Mouse (Mus musculus) MEL (cell line): ENCODE measurements at regions not wholly inside any gene's neighbourhood (a gene's known extent, or its start where the extent isn't known, plus 50 kb on each side); places are given as distances from the start of the nearest gene placed in this dataset.

ENCODE experiments used
- DNase-seq: peaks from one replicate; pipeline ENCODE4 v3.0.0; 2011; ENCODE audit warnings: low read depth, low spot score
- H3K27ac ChIP-seq: 2 replicates; pipeline ENCODE4 v1.5.1; 2012; ENCODE audit warnings: low read depth, mild to moderate bottlenecking, control low read depth, low read length, moderate library complexity; ENCODE audit not compliant: control insufficient read depth
- H3K27me3 ChIP-seq, 2 experiments: fragments of 150-350 bp in 1 of 2; sonication (generic) in 1 of 2; 2 replicates each; pipeline ENCODE4 v1.6.1; 2012; ENCODE audit warnings: low read length in 2 of 2, mild to moderate bottlenecking in 2 of 2, improper control_type of control experiment in 1 of 2, moderate library complexity in 1 of 2; ENCODE audit not compliant: insufficient read depth in 2 of 2, control insufficient read depth in 1 of 2
- H3K36me3 ChIP-seq, 2 experiments: 2 replicates each; pipeline ENCODE4 v1.6.1; 2012 to 2014; ENCODE audit warnings: low read length in 2 of 2, improper control_type of control experiment in 1 of 2, inconsistent platforms in 1 of 2, mild to moderate bottlenecking in 1 of 2; ENCODE audit not compliant: insufficient read depth in 2 of 2, control insufficient read depth in 1 of 2
- H3K4me1 ChIP-seq, 2 experiments: fragments of 150-350 bp in 1 of 2; sonication (generic) in 1 of 2; 2 replicates each; pipeline ENCODE4 v1.6.1; 2012; ENCODE audit warnings: low read length in 2 of 2, improper control_type of control experiment in 1 of 2, mild to moderate bottlenecking in 1 of 2; ENCODE audit not compliant: insufficient read depth in 2 of 2, control insufficient read depth in 1 of 2
- H3K4me3 ChIP-seq, 2 experiments: fragments of 150-350 bp in 1 of 2; sonication (generic) in 1 of 2; 2 replicates each; pipeline ENCODE4 v1.5.1; 2012; ENCODE audit warnings: low read depth in 2 of 2, low read length in 2 of 2, mild to moderate bottlenecking in 2 of 2, moderate library complexity in 2 of 2, control low read depth in 1 of 2, improper control_type of control experiment in 1 of 2; ENCODE audit not compliant: control insufficient read depth in 1 of 2, insufficient read depth in 1 of 2
- H3K79me2 ChIP-seq: 2 replicates; pipeline ENCODE4 v1.6.1; 2012; ENCODE audit warnings: mild to moderate bottlenecking, low read length, moderate library complexity; ENCODE audit not compliant: control insufficient read depth, poor library complexity, insufficient read depth
- H3K9ac ChIP-seq: 2 replicates; pipeline ENCODE4 v1.6.1; 2012; ENCODE audit warnings: low read depth, mild to moderate bottlenecking, control low read depth, low read length, moderate library complexity; ENCODE audit not compliant: control insufficient read depth, poor library complexity, severe bottlenecking
- H3K9me3 ChIP-seq: fragments of 150-350 bp; sonication (generic); replicated peaks from 2 replicates; pipeline ENCODE4 v1.6.1; 2012; ENCODE audit warnings: mild to moderate bottlenecking, low read length, improper control_type of control experiment, moderate library complexity; ENCODE audit not compliant: insufficient read depth
- E2F4 ChIP-seq: IDR thresholded peaks from 2 replicates; pipeline ENCODE4 v1.6.1; 2011; ENCODE audit warnings: low read depth, low read length, improper control_type of control experiment, borderline replicate concordance
- HCFC1 ChIP-seq: IDR thresholded peaks from 2 replicates; pipeline ENCODE4 v1.6.1; 2012; ENCODE audit warnings: low read depth, mild to moderate bottlenecking, inconsistent platforms, low read length, improper control_type of control experiment, moderate library complexity
- KAT2A ChIP-seq: conservative IDR thresholded peaks from 2 replicates; pipeline ENCODE4 v1.6.1; 2012; ENCODE audit warnings: low read depth, low read length, improper control_type of control experiment, inconsistent platforms
- MAX ChIP-seq: IDR thresholded peaks from 2 replicates; pipeline ENCODE4 v1.6.1; 2011; ENCODE audit warnings: low read length, improper control_type of control experiment
- MAZ ChIP-seq: IDR thresholded peaks from 2 replicates; pipeline ENCODE4 v1.6.1; 2012; ENCODE audit warnings: low read depth, mild to moderate bottlenecking, inconsistent platforms, low read length, improper control_type of control experiment
- MXI1 ChIP-seq: IDR thresholded peaks from 2 replicates; pipeline ENCODE4 v1.6.1; 2011; ENCODE audit warnings: mild to moderate bottlenecking, low read depth, low read length, improper control_type of control experiment
- MYB ChIP-seq: IDR thresholded peaks from 2 replicates; pipeline ENCODE4 v1.6.1; 2011; ENCODE audit warnings: mild to moderate bottlenecking, low read depth, low read length, improper control_type of control experiment
- MYC ChIP-seq: IDR thresholded peaks from 2 replicates; pipeline ENCODE4 v1.6.1; 2011; ENCODE audit warnings: low read depth, mild to moderate bottlenecking, low read length, improper control_type of control experiment, moderate library complexity
- POLR2A ChIP-seq, 2 experiments: IDR thresholded peaks; 2 replicates each; pipeline ENCODE4 v1.6.1; 2011 to 2012; ENCODE audit warnings: low read length in 2 of 2, mild to moderate bottlenecking in 2 of 2, control low read depth in 1 of 2, improper control_type of control experiment in 1 of 2, low read depth in 1 of 2, moderate library complexity in 1 of 2; ENCODE audit not compliant: control insufficient read depth in 1 of 2, insufficient read depth in 1 of 2, poor library complexity in 1 of 2
- TBP ChIP-seq: IDR thresholded peaks from 2 replicates; pipeline ENCODE4 v1.8.0; 2011; ENCODE audit warnings: low read depth, low read length, improper control_type of control experiment
- TCF12 ChIP-seq: IDR thresholded peaks from 2 replicates; pipeline ENCODE4 v1.6.1; 2014; ENCODE audit warnings: low read depth, mild to moderate bottlenecking, inconsistent platforms, low read length, improper control_type of control experiment, moderate library complexity
- ZNF384 ChIP-seq: IDR thresholded peaks from 2 replicates; pipeline ENCODE4 v1.6.1; 2012; ENCODE audit warnings: low read depth, mild to moderate bottlenecking, inconsistent platforms, low read length, improper control_type of control experiment

DNA sequence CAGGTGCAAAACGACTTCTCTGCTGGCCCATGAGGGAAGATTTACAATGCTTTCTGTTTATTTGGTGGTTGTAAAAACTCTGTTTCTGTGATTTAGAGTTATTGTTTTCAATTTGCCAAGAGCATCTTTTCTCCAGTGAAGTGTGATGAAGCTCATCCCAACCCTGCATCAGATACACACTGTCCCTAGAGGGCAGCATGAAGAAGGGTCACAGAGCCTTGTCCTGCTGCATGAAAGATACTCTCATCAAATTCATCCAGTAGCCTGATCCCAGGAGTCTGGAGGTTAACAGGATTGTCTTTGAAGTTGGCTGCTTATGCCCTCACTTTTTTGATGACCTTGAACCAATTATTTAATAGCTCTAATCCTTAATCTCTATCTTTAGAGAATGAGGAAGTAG lies 480.8 kb downstream of the 1810013L24Rik start:
- H3K9ac ChIP-seq, result no peak overlapping the region
- TF ChIP-seq MAZ, result no peak
- no peak for DNase-seq

DNA sequence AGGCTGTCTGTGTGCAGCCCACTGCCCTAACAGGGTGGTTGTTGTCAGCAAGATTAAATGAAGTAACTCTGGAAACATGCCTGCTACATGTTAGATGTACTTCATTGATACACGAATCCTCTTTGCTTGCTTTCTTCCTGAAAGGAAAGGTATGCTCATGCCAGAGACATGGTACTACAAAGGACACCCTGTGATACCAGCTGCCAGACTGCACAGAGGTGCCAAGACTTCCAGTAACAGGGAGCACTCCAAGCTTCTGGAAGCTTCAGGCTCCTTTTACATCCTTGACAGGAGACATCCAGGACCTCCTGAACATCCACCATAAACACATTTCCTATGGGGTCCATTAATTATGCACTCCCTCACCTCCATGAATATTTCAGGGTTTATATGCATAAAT lies 505.7 kb downstream of the 1810013L24Rik start:
- TF ChIP-seq TCF12 (no peak), TBP (no peak), POLR2A (IDR thresholded peaks at IDR 0.05; ENCODE audit: control insufficient read depth in 1 of 2, insufficient read depth in 1 of 2, low read depth in 1 of 2, low read length in 2 of 2, poor library complexity in 1 of 2) (no peak), HCFC1 (no peak), MAZ (no peak), ZNF384 (no peak), MAX (no peak), MYB (no peak), MYC (no peak)
- Histone ChIP-seq H3K9ac (no peak overlapping the region), H3K79me2 (no peaks in the 10 kb centered on the region), H3K9me3 (no peaks in the 10 kb centered on the region), H3K27me3 (no peaks in the 10 kb centered on the region), H3K27ac (no peak overlapping the region), H3K4me1 (no peaks in the 10 kb centered on the region), H3K4me3 (no peak overlapping the region), H3K36me3 (no peaks in the 10 kb centered on the region)
- no peak for DNase-seq

More for the DNA sequence above, 480.8 kb downstream of the 1810013L24Rik start:
- Histone ChIP-seq H3K27me3 (no peaks in the 10 kb centered on the region), H3K27ac (no peak overlapping the region), H3K79me2 (no peaks in the 10 kb centered on the region), H3K4me1 (no peaks in the 10 kb centered on the region), H3K4me3 (no peak overlapping the region), H3K36me3 (no peaks in the 10 kb centered on the region), H3K9me3 (no peaks in the 10 kb centered on the region)

DNA sequence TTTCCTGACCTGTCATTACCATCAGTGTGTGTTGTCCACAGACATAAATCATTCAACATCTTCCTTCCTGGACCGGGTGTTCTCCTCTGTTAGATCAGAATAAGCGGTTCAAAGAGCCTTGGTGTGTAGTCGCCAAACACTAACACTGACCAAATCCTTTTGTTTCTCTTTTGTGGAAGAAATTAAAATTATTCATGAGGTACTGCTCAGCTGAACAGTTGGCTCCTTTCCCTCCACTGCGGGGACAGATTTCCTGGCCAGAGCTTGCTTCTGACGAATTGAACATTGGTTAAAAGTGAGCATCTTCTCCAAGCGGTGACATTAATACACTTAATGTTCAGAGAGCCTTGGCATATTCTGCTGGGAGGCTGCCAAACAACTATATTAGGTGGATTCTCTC lies 506.2 kb downstream of the 1810013L24Rik start:
- Histone ChIP-seq H3K27me3 (no peaks in the 10 kb centered on the region), H3K27ac (no peak overlapping the region), H3K4me1 (no peaks in the 10 kb centered on the region), H3K4me3 (no peak overlapping the region), H3K9ac (no peak overlapping the region), H3K36me3 (no peaks in the 10 kb centered on the region), H3K9me3 (no peaks in the 10 kb centered on the region), H3K79me2 (no peaks in the 10 kb centered on the region)
- no peak for DNase-seq
- no peak for TF ChIP-seq MXI1
- TF ChIP-seq E2F4, result no peak
- no peak for TF ChIP-seq POLR2A (IDR thresholded peaks at IDR 0.05; ENCODE audit: control insufficient read depth in 1 of 2, insufficient read depth in 1 of 2, low read depth in 1 of 2, low read length in 2 of 2, poor library complexity in 1 of 2)
- no peak for TF ChIP-seq KAT2A
